Mouse (Mus musculus): ENCODE measurements at regions not wholly inside any gene's neighbourhood (a gene's known extent, or its start where the extent isn't known, plus 50 kb on each side); places are given as distances from the start of the nearest gene placed in this dataset.

DNA sequence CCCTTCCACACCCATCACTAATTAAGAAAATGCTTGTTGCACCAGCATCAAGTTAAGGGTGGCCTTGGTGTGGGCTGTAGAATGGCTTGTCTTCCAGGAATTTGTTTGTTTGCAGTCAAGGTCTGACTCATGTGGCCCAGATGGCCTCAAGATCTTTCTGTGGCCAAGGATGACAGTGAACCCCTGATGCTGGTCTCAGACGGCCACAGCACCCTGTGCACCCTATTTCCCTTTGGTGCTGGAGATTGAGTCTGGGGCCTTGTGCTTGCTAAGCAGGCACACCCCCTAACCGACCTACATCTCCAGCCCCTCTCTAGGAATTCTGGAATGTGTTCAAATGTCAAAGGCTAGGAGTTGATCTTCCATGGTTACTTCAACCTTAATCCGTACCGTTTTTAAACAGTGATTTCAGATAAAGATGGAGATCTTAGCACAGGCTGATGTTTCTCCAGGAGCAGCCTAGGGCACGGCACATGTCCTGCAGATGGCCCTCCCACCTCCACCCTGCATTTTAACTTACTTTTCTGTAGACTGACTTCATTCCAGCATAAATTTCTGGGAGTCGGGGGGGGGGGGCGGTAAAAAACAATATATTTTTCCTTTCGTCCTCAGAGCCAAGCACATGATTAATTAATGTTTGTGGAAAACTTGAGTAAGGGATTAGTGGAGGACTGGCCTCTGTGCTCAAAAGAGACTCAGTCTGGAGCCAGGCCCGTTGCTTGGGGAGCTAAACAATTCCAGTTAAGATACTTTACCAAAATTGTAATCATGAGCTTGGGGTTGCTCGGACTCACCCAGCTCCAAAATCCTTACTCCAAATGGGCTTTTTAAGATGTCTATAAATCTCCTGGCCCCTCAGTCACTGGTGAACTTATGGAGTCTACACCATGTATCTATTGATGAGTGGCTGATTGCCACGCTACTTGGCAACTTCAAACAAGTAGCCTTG lies 95.0 kb upstream of the Supt20 start:
- no peak for DNase-seq (ENCODE audit: low spot score in 2 of 2)

GRCm38 (mm10) chr3:54598296-54598695 lies 94.3 kb upstream of the Supt20 start:
- no peak for DNase-seq (ENCODE audit: low spot score in 2 of 2)

DNA sequence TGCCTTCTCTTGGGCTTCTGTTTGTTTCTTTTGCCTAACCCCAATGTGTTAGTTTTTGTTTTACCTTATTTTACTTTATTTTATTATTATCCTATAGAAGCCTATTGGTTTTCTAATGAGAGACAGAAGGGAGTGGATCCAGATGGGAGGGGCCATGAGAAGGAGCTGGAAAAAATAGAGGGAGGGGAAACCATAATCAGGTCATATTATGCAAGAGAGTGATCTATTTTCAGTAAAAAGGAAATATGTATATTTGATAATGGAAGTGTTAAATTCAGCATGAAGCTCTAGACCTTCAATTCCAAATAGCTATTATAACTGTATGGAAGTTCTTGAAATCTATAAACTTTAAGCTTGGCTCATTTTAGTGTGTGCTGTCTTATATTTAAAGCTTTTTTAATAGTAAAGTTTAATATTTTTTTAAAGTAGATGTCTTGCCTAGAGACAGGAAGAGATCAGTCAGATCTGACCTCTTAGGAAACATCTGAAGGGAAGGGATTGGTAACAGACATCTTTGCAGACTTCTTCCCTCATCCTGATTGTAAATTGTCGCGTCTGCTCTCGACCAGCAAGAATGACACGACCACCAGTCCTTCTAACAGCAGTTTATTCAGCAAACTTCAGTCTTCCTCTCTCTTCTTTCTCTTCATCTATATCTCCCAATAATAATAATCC lies 87.8 kb upstream of the Supt20 start:
- DNase-seq (ENCODE audit: low spot score in 2 of 2), result no peak

- DNase-seq (ENCODE audit: low spot score in 2 of 2), result no peak
These were observed 81.1 kb upstream of the Supt20 start for GRCm38 (mm10) chr3:54611431-54611990.

GRCm38 (mm10) chr3:54613845-54614244 lies 78.8 kb upstream of the Supt20 start:
- no peak for DNase-seq (ENCODE audit: low spot score in 2 of 2)

- no peak for DNase-seq (ENCODE audit: low spot score in 2 of 2)
These were observed 75.3 kb upstream of the Supt20 start for GRCm38 (mm10) chr3:54617298-54617697.

DNA sequence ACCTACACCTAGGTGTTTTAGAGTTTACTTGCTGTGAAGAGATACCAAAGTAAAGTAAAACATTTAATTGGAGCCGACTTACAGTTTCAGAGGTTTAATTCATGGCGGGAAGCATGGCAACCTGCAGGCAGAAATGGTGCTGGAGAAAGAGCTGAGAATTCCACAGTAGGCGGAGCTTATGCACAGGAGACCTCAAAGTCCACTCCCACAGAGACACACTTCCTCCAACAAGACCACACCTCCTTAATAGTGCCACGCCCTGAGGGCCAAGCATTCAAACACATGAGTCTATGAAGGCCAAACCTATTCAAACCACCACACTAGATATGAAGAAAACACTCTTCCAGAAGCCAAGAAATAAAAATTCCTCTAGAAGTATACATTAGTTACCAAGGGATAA lies 74.3 kb upstream of the Supt20 start:
- DNase-seq (ENCODE audit: low spot score in 2 of 2), result no peak

GRCm38 (mm10) chr3:54630254-54630653 lies 62.4 kb upstream of the Supt20 start:
- peak in 1 of 2 experiments; percentile 19 for DNase-seq (ENCODE audit: low spot score in 2 of 2)

DNA sequence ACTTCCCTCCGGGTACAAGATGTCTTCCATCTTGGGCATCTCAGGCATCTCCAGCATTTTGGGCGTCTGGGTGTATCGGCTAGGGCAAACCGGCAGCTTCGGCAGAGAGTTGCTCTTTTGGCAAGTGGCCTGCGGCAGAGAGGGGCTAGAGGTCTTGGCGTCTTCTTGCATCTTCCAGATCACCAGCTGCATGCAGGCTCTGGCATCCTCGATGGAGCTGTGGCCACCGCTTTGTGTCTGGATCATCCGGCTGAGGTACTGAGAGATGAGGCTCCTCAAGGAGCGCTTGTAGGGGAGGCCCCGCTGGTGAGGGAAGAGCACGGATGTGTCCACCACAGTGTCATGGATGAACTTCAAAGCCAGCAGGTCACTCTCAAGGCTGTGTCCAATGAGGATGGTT lies 59.9 kb upstream of the Supt20 start:
- no peak for DNase-seq (ENCODE audit: low spot score in 2 of 2)

- DNase-seq (ENCODE audit: low spot score in 2 of 2), result no peak
These were observed 59.2 kb upstream of the Supt20 start for GRCm38 (mm10) chr3:54633446-54633845.

GRCm38 (mm10) chr3:54634456-54634855 lies 58.2 kb upstream of the Supt20 start:
- no peak for DNase-seq (ENCODE audit: low spot score in 2 of 2)

Data from spleen, postnatal 10 days (tissue).